Mouse (Mus musculus) mature B cell (primary cell): ENCODE results near the gene Gm38655.
"Not testable (repeated sequence)": the region's sequence is repeated elsewhere in the genome, so short reads cannot be mapped to it uniquely, and the experiment has no call there.

Experiments
- in situ Hi-C: fragments of 300-500 bp; cut with MboI; formaldehyde crosslinking; loops from 2 replicates; pipeline ENCODE4 v1.14.3; 2019

The Gm38655 gene

DNA sequence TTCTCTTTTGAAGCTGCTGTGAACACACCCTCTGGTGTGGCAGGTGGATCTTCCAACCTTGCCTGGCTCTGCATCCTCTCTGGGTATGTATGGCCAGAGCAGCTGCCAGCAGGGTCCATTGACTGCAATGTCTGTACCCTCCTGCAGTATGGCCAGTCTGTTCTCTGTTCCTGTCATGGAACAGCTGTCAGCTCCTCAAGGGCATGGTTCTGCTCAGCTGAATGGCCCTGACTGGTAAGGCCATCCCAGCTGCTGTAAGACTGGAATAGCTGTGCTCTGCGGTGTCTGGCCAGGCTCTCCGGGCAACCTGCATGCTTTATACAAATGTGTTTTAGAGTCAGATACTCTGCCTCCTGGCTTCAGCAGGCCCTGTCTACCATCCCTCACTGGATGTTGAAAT, 5.6 kb downstream of the Gm38655 start:
- in situ Hi-C loops: no loop called here

DNA sequence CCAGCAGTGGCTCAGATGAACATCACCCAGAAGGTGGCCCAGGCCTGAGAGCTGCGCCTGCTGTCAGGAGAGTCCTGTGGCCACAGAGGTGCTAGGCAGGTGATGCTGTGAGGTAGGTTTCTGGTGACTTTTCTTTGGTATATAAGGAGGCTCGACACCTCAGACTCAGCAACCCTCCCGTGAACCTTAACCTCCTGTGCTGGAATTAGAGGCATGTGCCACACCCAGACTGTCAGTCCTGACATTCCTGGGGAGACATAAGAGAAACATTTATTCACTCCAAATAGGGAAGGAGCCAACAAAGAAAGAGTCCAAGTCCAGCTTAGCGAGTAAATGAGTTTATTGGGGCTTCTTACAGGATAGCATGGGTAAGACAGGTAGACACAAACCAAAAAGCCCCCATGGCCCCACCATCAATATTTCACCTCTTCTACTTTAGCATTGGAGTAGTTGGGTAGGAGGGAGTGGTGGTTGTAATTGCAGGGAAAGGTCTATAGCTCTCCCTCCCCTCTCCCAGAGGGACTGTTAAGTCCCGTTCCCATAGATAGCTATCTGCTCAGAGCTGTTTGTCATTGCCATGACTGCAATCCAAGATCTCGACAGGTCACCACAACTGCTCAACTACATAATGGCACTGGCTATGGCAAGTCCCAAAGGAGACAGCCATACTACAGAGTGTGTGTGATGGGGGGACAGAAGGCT, 9.2 kb downstream of the Gm38655 start:
- in situ Hi-C loops: no loop called here

- in situ Hi-C loops: no loop called here
Measured at GRCm38 (mm10) chr17:25164770-25165169, 10.5 kb downstream of the Gm38655 start.

DNA sequence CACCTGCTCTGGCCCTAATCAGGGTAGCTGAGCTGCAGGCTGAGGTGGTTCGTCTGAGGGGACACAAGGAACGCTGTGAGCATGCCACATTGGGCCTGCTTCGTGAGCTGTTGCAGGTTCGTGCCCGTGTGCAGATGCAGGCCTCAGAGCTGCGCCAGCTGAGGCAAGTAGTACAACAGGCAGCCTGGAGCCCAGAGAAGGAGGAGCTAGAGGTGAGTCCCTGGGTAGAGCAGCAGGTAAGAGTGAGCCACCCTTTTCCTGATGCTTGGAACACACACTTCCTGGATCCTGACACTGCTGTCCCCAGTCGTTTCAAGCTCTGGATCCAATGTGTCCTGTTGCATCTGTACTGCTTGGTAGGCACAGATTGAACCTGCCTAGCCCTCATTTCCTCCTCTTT, 11.9 kb downstream of the Gm38655 start:
- in situ Hi-C loops: no loop called here

DNA sequence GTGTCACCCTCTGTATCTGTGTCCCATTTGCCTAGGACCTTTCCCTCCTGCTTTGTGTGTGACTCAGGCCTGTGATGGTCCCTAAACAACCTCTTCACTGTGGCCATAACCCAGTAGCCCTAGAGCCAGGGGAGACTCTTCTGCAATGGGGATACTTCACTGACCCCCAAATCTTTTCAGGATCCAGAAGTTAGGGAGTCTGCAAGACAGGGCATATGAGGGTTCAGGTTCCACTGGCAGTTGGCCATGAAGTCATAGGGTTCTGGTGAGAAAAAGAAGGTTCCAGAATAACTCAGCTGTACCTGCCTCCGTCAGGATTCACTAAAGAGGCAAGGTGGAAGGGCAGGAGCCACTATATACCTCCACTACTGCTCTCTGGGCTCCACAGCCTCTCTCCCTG, 13.1 kb downstream of the Gm38655 start, which contains the start of gene Ccdc154:
Ccdc154 (plus strand) TSS at position 301 of the 400 bp plus-strand sequence.
- in situ Hi-C loops: no loop called here

DNA sequence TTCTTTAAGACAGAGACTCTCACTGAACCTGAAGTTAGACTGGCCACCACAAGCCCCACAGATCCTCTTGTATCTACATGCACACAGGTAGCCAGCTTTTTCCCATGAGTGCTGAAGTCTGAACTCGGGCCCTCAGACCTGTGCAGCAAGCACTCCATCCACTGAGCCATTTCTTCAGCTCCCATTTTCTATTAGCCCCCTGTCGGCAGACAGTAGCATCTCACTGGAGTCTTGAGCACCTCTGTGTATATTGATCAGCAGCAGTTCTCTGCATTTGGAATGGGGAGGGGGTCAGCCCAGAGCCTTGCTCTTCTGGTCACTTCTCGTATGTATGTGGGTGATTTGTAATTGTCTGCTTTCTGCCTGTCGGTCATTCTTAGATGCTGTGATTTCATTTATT, 35.3 kb downstream of the Gm38655 start:
- in situ Hi-C loops: no loop called here

DNA sequence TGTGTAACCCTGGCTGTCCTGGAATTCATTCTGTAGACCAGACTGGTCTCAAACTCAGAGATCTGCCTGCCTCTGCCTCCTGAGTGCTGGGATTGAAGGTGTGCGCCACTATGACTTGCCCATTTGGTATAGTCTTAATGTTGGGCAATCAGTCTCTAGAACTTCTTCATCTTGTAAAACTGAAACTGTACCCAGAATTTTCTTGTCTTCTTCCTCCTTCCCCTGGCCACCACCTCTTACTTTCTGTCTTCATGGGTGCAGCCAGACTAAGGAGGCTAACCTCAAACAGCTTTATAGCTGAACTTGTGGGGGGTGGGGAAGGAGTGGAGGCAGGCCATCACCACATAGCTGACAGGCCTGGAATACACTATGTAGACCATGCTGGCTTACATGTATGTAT, 36.5 kb downstream of the Gm38655 start:
- in situ Hi-C loops: no loop called here

- in situ Hi-C loops: no loop called here
Measured at GRCm38 (mm10) chr17:25135622-25136021, 39.6 kb downstream of the Gm38655 start.

DNA sequence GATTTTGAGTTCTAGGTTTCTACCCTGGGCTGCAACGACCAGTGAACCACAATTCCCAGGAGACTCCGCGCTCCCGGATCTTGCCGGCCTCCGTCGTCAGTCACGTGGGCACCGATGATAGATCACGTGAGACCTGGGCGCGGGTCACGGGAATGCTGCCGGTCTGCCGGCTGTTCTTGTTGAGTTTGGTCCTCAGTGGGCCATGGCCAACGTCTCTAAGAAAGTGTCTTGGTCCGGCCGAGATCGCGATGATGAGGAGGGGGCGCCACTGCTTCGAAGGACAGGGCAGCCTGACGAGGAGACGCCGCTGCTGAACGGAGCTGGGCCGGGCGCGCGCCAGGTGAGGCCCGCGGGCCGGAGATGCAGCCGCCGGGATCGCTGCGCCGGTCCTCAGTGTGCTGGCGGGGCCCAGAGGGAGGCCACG, 42.0 kb downstream of the Gm38655 start, which contains the start of gene Clcn7:
Clcn7 (plus strand) TSS at position 117 of the 424 bp plus-strand sequence.
- in situ Hi-C loops: no loop called here

- in situ Hi-C loops: no loop called here
Measured at GRCm38 (mm10) chr17:25130060-25130459, 45.2 kb downstream of the Gm38655 start.

- in situ Hi-C loops: no loop called here
Measured at GRCm38 (mm10) chr17:25127681-25128080, 47.6 kb downstream of the Gm38655 start.

- in situ Hi-C loops: no loop called here
Measured at GRCm38 (mm10) chr17:25127079-25127478, 48.2 kb downstream of the Gm38655 start.

DNA sequence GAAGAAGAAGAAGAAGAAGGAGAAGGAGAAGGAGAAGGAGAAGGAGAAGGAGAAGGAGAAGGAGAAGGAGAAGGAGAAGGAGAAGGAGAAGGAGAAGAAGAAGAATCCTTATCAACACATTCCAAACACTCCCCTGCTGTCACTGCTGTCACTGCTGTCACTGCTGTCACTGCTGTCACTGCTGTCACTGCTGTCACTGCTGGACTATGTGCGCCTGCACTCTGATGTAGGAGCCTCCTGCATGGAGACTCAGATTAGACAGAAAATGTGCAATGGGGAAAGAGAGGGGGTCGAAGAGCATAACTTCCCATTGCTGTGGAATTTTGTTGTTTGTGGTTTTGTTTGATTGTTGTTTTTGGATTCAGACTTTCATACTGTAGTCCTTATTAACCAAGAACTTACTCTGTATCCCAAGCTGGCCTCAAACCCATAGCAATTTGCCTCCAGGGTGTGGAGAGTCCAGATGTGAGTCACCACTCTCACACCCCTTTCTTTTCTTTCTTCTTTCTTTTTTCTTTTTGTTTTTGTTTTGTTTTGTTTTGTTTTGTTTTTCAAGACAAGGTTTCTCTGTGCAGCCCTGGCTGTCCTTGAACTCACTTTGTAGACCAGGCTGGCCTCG, 49.7 kb downstream of the Gm38655 start:
- in situ Hi-C loops: not testable (repeated sequence)

DNA sequence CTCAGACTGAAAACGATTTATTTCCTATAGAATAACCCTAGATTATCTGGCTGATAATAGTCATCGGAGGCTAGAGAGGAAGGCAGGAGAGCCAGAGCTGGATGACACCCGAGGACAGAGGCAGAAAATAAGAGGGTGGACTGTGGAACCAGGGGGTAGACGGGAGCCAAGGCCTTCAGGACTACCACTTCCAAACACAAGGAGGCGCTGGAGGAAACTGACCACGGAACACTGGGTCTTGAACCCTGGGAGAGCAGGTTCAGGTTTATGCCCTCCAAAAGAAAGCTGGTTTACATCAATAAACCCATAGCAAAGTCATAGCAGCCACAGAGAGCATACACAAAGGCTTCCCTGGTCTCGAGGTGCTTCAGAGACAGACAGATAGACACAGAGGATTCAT, 51.3 kb downstream of the Gm38655 start:
- in situ Hi-C loops: loop anchor here (5.0 kb wide), 1 partner anchor 148 kb away; the partner anchor contains the start of gene Ube2i
